Mouse (Mus musculus) cerebellum, adult 2 months (tissue): ENCODE data around the gene Rps19.

Experiments
- CTCF ChIP-seq: fragments of 200-500 bp; IDR thresholded peaks from 2 replicates; pipeline ENCODE4 v1.5.1; 2011; ENCODE audit warnings: low read depth, mild to moderate bottlenecking, control low read depth, low read length, moderate library complexity, borderline replicate concordance; ENCODE audit not compliant: insufficient read depth
- POLR2A ChIP-seq: fragments of 200-500 bp; IDR thresholded peaks from 2 replicates; pipeline ENCODE4 v1.6.1; 2011; ENCODE audit warnings: low read length, control low read depth, borderline replicate concordance; ENCODE audit not compliant: insufficient read depth

DNA sequence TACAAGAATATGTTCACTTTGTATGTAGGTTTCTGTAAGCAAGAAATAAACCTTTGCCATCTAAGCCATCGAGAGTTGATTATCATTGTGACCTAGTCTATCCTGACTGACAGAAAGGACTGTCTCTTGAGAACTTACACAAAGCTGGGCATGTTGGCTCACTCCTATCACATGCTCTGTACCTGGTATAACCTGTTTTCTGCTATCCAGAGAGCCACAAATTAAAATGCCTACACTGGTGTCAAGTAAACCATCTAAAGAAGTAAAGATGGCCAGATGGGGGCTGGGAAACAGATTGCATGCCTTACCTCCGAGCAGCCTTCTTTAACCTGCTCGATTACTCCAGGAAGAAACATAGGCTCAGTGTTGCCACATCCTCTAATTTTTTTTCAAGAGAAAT lies 6.6 kb upstream of the Rps19 start:
- TF ChIP-seq CTCF (no peak), POLR2A (no peak)
